Mouse (Mus musculus) neural tube, embryonic 15.5 days (tissue): ENCODE data around the gene Olfr743. TPM values are rescaled to one million over a fixed set of nuclear protein-coding genes. Genes with fewer than 3 reads are reported as not detected.
"Not testable (repeated sequence)": the region's sequence is repeated elsewhere in the genome, so short reads cannot be mapped to it uniquely, and the experiment has no call there.

ENCODE experiments used
- ATAC-seq: fragments of 200-750 bp; cut with Nextera tagmentation; 2 replicates; pipeline ENCODE4 v1.8.0; 2017; ENCODE audit warnings: mild to moderate bottlenecking, moderate TSS enrichment, moderate library complexity; ENCODE audit not compliant: low FRiP score
- H3K27ac ChIP-seq: fragments of 300-500 bp; sonication (generic); replicated peaks from 2 replicates; pipeline ENCODE4 v1.5.1; 2015; ENCODE audit warnings: mild to moderate bottlenecking, inconsistent platforms
- H3K27me3 ChIP-seq: fragments of 300-500 bp; sonication (generic); replicated peaks from 2 replicates; pipeline ENCODE4 v1.6.1; 2015; ENCODE audit warnings: inconsistent platforms
- H3K36me3 ChIP-seq: fragments of 300-500 bp; sonication (generic); 2 replicates; pipeline ENCODE4 v1.6.1; 2015; ENCODE audit warnings: inconsistent platforms
- H3K4me1 ChIP-seq: fragments of 300-500 bp; sonication (generic); 2 replicates; pipeline ENCODE4 v1.6.1; 2015; ENCODE audit warnings: inconsistent platforms
- H3K4me2 ChIP-seq: fragments of 300-500 bp; sonication (generic); 2 replicates; pipeline ENCODE4 v1.6.1; 2015; ENCODE audit warnings: inconsistent platforms, mild to moderate bottlenecking, moderate library complexity
- H3K4me3 ChIP-seq: fragments of 300-500 bp; sonication (generic); replicated peaks from 2 replicates; pipeline ENCODE4 v1.5.1; 2015; ENCODE audit warnings: mild to moderate bottlenecking, inconsistent platforms
- H3K9ac ChIP-seq: fragments of 300-500 bp; sonication (generic); replicated peaks from 2 replicates; pipeline ENCODE4 v1.6.1; 2015; ENCODE audit warnings: mild to moderate bottlenecking, inconsistent platforms
- H3K9me3 ChIP-seq: fragments of 300-500 bp; sonication (generic); replicated peaks from 2 replicates; pipeline ENCODE4 v1.6.1; 2016; ENCODE audit warnings: inconsistent platforms
- whole genome bisulfite sequencing: fragments of 180-500 bp; shearing (Covaris S2); methylation state at CpG from one replicate; pipeline ENCODE4 v1.1.7; 2015; ENCODE audit warnings: mixed read lengths; 5-methylcytosine and 5-hydroxymethylcytosine counted together
- polyA plus RNA-seq: library from polyadenylated mRNA; unstranded; fragments of >200 nt; fragmentation: Nextera tagmentation; extraction: Ambion mirVana; gene quantifications from 2 replicates; pipeline ENCODE4 v1.2.1, GENCODE M21; 2015

The Olfr743 gene
- not detected in 2 replicates for polyA plus RNA-seq

- no peak within 1 kb of the TSS for H3K9ac ChIP-seq
- no peak within 1 kb of the TSS for H3K4me3 ChIP-seq
- no peaks in the 10 kb centered on the region for H3K9me3 ChIP-seq
- H3K27me3 ChIP-seq = no peaks in the 10 kb centered on the region
- no peaks in the 10 kb centered on the region for H3K36me3 ChIP-seq
- no peak within 1 kb of the TSS for H3K4me2 ChIP-seq
- no peak within 1 kb of the TSS for H3K27ac ChIP-seq
- ATAC-seq = no peak
- no peaks in the 10 kb centered on the region for H3K4me1 ChIP-seq
Measured at GRCm38 (mm10) chr14:50521539-50521938, at the start of gene Olfr743. Gene Olfr743 (plus strand): TSS chr14:50521839.

- no peaks in the 10 kb centered on the region for H3K27me3 ChIP-seq
- no peak within 1 kb of the TSS for H3K4me2 ChIP-seq
- WGBS = 72% methylated on average over 2 of the region's 2 CpGs
- H3K36me3 ChIP-seq = no peaks in the 10 kb centered on the region
- no peak within 1 kb of the TSS for H3K4me3 ChIP-seq
- no peak within 1 kb of the TSS for H3K9ac ChIP-seq
- H3K4me1 ChIP-seq = no peaks in the 10 kb centered on the region
- no peak within 1 kb of the TSS for H3K27ac ChIP-seq
- ATAC-seq = no peak
- no peaks in the 10 kb centered on the region for H3K9me3 ChIP-seq
Measured at GRCm38 (mm10) chr14:50472438-50472837, 49.2 kb upstream of the Olfr743 start, which contains the start of gene Olfr741. Gene Olfr741 (plus strand): TSS chr14:50472738.

- ATAC-seq = no peak
- no peak overlapping the region for H3K27ac ChIP-seq
- no peaks in the 10 kb centered on the region for H3K27me3 ChIP-seq
- WGBS = 85% methylated on average over 2 of the region's 2 CpGs
- H3K4me2 ChIP-seq = no peak overlapping the region
- H3K4me3 ChIP-seq = no peak overlapping the region
- no peaks in the 10 kb centered on the region for H3K36me3 ChIP-seq
- no peaks in the 10 kb centered on the region for H3K4me1 ChIP-seq
- no peaks in the 10 kb centered on the region; the same call in 1 of the 2 replicates for H3K9me3 ChIP-seq
- no peak overlapping the region for H3K9ac ChIP-seq
Measured at GRCm38 (mm10) chr14:50478406-50478805, 43.2 kb upstream of the Olfr743 start.

- no peak within 1 kb of the TSS for H3K4me3 ChIP-seq
- H3K27ac ChIP-seq = no peak within 1 kb of the TSS
- H3K4me2 ChIP-seq = no peak within 1 kb of the TSS
- no peaks in the 10 kb centered on the region for H3K27me3 ChIP-seq
- no peak within 1 kb of the TSS for H3K9ac ChIP-seq
- 66% methylated on average over 2 of the region's 2 CpGs for WGBS
- no peak for ATAC-seq
- H3K9me3 ChIP-seq = no peaks in the 10 kb centered on the region
- H3K36me3 ChIP-seq = no peaks in the 10 kb centered on the region
- no peaks in the 10 kb centered on the region for H3K4me1 ChIP-seq
Measured at GRCm38 (mm10) chr14:50503300-50503699, 18.3 kb upstream of the Olfr743 start, which contains the start of gene Olfr742. Gene Olfr742 (plus strand): TSS chr14:50503600.

GRCm38 (mm10) chr14:50552734-50553133 lies 31.1 kb downstream of the Olfr743 start:
- Histone ChIP-seq H3K4me1 (no peaks in the 10 kb centered on the region), H3K9me3 (no peaks in the 10 kb centered on the region), H3K4me2 (no peak overlapping the region), H3K27me3 (no peaks in the 10 kb centered on the region), H3K27ac (no peak overlapping the region), H3K4me3 (no peak overlapping the region), H3K9ac (no peak overlapping the region), H3K36me3 (no peaks in the 10 kb centered on the region)
- WGBS = 100% methylated on average over 2 of the region's 2 CpGs
- ATAC-seq = no peak

GRCm38 (mm10) chr14:50573056-50573455 lies 51.4 kb downstream of the Olfr743 start:
- H3K4me2 ChIP-seq = not testable (repeated sequence)
- WGBS = 79% methylated on average over 1 of the region's 1 CpGs

More at GRCm38 (mm10) chr14:50573056-50573455, 51.4 kb downstream of the Olfr743 start:
- not testable (repeated sequence) for H3K27me3 ChIP-seq, H3K4me1 ChIP-seq, H3K9ac ChIP-seq, H3K9me3 ChIP-seq, H3K27ac ChIP-seq, H3K36me3 ChIP-seq, ATAC-seq, H3K4me3 ChIP-seq

Other genes starting within 250 kb of the Olfr743 start
- gene Olfr732, start 237.6 kb upstream of the Olfr743 start, polyA plus RNA-seq = not detected in 2 replicates
- gene Olfr733, start 220.3 kb upstream of the Olfr743 start, polyA plus RNA-seq = not detected in 2 replicates
- gene Olfr734, start 195.1 kb upstream of the Olfr743 start, polyA plus RNA-seq = not detected in 2 replicates
- not detected in 2 replicates for gene Olfr735, start 173.0 kb upstream of the Olfr743 start, polyA plus RNA-seq
- gene Tlr11, start 163.9 kb upstream of the Olfr743 start, polyA plus RNA-seq = 0.08 TPM in 1 of 2 replicates, not detected in the other
- not detected in 2 replicates for gene Olfr736, start 140.7 kb upstream of the Olfr743 start, polyA plus RNA-seq
- gene Olfr738, start 114.3 kb upstream of the Olfr743 start, polyA plus RNA-seq = not detected in 2 replicates
- gene Olfr739, start 103.2 kb upstream of the Olfr743 start, polyA plus RNA-seq = not detected in 2 replicates
- gene Olfr740, start 76.3 kb upstream of the Olfr743 start, polyA plus RNA-seq = not detected in 2 replicates
- not detected in 2 replicates for gene Olfr741, start 49.1 kb upstream of the Olfr743 start, polyA plus RNA-seq
- not detected in 2 replicates for gene Olfr742, start 18.2 kb upstream of the Olfr743 start, polyA plus RNA-seq
- not detected in 2 replicates for gene Olfr744, start 93.0 kb downstream of the Olfr743 start, polyA plus RNA-seq
- not detected in 2 replicates for gene Olfr745, start 117.5 kb downstream of the Olfr743 start, polyA plus RNA-seq
- not detected in 2 replicates for gene Olfr746, start 125.2 kb downstream of the Olfr743 start, polyA plus RNA-seq
- gene Olfr747, start 171.4 kb downstream of the Olfr743 start, polyA plus RNA-seq = not detected in 2 replicates
- gene Olfr748, start 185.5 kb downstream of the Olfr743 start, polyA plus RNA-seq = not detected in 2 replicates
- not detected in 2 replicates for gene Olfr749, start 223.3 kb downstream of the Olfr743 start, polyA plus RNA-seq